Mouse (Mus musculus) limb, embryonic 12.5 days (tissue): ENCODE measurements around the gene Isx. TPM values are rescaled to one million over a fixed set of nuclear protein-coding genes. Genes with fewer than 3 reads are reported as not detected.

Experiments
- ATAC-seq: fragments of 200-750 bp; cut with Nextera tagmentation; 2 replicates; pipeline ENCODE4 v1.8.0; 2017; ENCODE audit warnings: low read depth, moderate TSS enrichment; ENCODE audit not compliant: insufficient number of reproducible peaks, insufficient read depth, low FRiP score, low TSS enrichment
- H3K27ac ChIP-seq: fragments of 300-500 bp; sonication (generic); 2 replicates; pipeline ENCODE4 v1.5.1; 2016; ENCODE audit warnings: mild to moderate bottlenecking, moderate library complexity
- H3K27me3 ChIP-seq: fragments of 300-500 bp; sonication (generic); 2 replicates; pipeline ENCODE4 v1.6.1; 2016; ENCODE audit warnings: mild to moderate bottlenecking, moderate library complexity
- H3K36me3 ChIP-seq: fragments of 300-500 bp; sonication (generic); 2 replicates; pipeline ENCODE4 v1.6.1; 2016; ENCODE audit warnings: mild to moderate bottlenecking, moderate library complexity
- H3K4me1 ChIP-seq: fragments of 300-500 bp; sonication (generic); replicated peaks from 2 replicates; pipeline ENCODE4 v1.6.1; 2016
- H3K4me2 ChIP-seq: fragments of 300-500 bp; sonication (generic); 2 replicates; pipeline ENCODE4 v1.6.1; 2016; ENCODE audit warnings: mild to moderate bottlenecking, moderate library complexity
- H3K4me3 ChIP-seq: fragments of 300-500 bp; sonication (generic); replicated peaks from 2 replicates; pipeline ENCODE4 v1.5.1; 2016; ENCODE audit warnings: mild to moderate bottlenecking
- H3K9ac ChIP-seq: fragments of 300-500 bp; sonication (generic); replicated peaks from 2 replicates; pipeline ENCODE4 v1.6.1; 2016; ENCODE audit warnings: mild to moderate bottlenecking, moderate library complexity
- H3K9me3 ChIP-seq: fragments of 300-500 bp; sonication (generic); 2 replicates; pipeline ENCODE4 v1.6.1; 2016; ENCODE audit warnings: mild to moderate bottlenecking, moderate library complexity
- WGBS: fragments of 180-500 bp; shearing (Covaris S2); methylation state at CpG from one replicate; pipeline ENCODE4 v1.1.7; 2016; 5-methylcytosine and 5-hydroxymethylcytosine counted together
- polyA plus RNA-seq: library from polyadenylated mRNA; unstranded; fragments of >200 nt; fragmentation: Nextera tagmentation; extraction: Ambion mirVana; gene quantifications from 2 replicates; pipeline ENCODE4 v1.2.1, GENCODE M21; 2016

Isx gene
- polyA plus RNA-seq: not detected in 2 replicates

DNA sequence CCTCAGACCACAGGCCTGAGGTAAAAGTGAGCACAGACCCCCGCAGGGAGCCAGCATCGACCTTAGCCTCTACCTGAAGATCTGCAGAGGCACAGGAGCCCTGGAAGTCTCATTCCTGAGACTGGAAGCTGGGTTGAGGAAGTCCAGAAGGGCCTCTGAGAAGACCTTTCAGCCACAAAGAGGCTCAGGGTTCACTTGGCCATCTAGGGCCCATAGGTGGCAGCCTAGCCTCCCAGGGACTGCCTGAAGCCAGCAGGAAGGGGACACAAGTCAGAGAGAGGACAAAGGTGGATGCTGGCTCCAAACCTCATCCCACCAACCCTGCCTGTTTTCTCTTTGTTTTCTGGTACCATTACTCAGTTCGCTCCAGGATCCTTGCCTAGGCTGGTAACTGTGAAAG, at the start of gene Isx:
Gene Isx, plus strand, starts transcription at position 234 of the 400 bp plus-strand sequence.
- H3K36me3 ChIP-seq: no peaks in the 10 kb centered on the region
- no peak within 1 kb of the TSS for H3K27ac ChIP-seq
- no peaks in the 10 kb centered on the region for H3K27me3 ChIP-seq
- H3K9ac ChIP-seq: no peak within 1 kb of the TSS
- peaks cover 7% of the 10 kb centered on the region; the same call in 1 of the 2 replicates for H3K4me1 ChIP-seq
- WGBS: 82% methylated on average over 3 of the region's 3 CpGs
- no peaks in the 10 kb centered on the region for H3K9me3 ChIP-seq
- no peak within 1 kb of the TSS for H3K4me3 ChIP-seq
- H3K4me2 ChIP-seq: no peak within 1 kb of the TSS
- no peak for ATAC-seq

GRCm38 (mm10) chr8:74827689-74828088, 45.3 kb upstream of the Isx start:
- no peak for ATAC-seq
- H3K9ac ChIP-seq: no peak overlapping the region
- no peaks in the 10 kb centered on the region for H3K4me1 ChIP-seq
- no peak overlapping the region for H3K4me3 ChIP-seq
- H3K36me3 ChIP-seq: no peaks in the 10 kb centered on the region
- H3K27ac ChIP-seq: no peak overlapping the region
- H3K9me3 ChIP-seq: no peaks in the 10 kb centered on the region
- WGBS: 50% methylated on average over 3 of the region's 3 CpGs
- no peaks in the 10 kb centered on the region for H3K27me3 ChIP-seq
- no peak overlapping the region for H3K4me2 ChIP-seq

DNA sequence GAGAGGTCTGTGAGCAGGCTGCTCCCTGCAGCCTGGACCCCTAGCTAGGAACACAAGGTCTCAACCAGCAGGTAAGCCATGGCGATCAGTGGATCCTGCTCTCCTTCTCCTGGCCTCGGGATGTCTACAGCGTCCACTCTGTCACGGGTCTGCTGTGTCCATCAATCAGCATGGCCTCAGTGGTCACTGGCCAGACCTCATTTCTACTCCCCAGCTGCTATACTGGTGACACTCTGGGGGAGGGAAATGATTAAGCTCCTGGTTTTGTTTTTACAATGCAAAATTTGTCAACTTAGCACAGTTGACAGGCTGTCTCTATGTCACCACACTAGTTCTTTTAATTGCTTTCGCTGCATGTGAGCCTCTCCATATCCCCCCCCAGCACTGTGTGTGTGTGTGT, 41.7 kb upstream of the Isx start:
- WGBS: 68% methylated on average over 5 of the region's 5 CpGs
- Histone ChIP-seq H3K4me3 (no peak overlapping the region), H3K9me3 (no peaks in the 10 kb centered on the region), H3K36me3 (no peaks in the 10 kb centered on the region), H3K4me2 (no peak overlapping the region), H3K4me1 (no peaks in the 10 kb centered on the region), H3K9ac (no peak overlapping the region), H3K27ac (no peak overlapping the region), H3K27me3 (no peaks in the 10 kb centered on the region)
- no peak for ATAC-seq

GRCm38 (mm10) chr8:74834246-74834645, 38.7 kb upstream of the Isx start:
- no peaks in the 10 kb centered on the region for H3K4me1 ChIP-seq
- H3K9me3 ChIP-seq: no peaks in the 10 kb centered on the region
- H3K4me2 ChIP-seq: no peak overlapping the region
- 57% methylated on average over 1 of the region's 1 CpGs for WGBS
- H3K27me3 ChIP-seq: no peaks in the 10 kb centered on the region
- no peak for ATAC-seq
- H3K27ac ChIP-seq: no peak overlapping the region
- no peak overlapping the region for H3K4me3 ChIP-seq
- no peaks in the 10 kb centered on the region for H3K36me3 ChIP-seq
- no peak overlapping the region for H3K9ac ChIP-seq

DNA sequence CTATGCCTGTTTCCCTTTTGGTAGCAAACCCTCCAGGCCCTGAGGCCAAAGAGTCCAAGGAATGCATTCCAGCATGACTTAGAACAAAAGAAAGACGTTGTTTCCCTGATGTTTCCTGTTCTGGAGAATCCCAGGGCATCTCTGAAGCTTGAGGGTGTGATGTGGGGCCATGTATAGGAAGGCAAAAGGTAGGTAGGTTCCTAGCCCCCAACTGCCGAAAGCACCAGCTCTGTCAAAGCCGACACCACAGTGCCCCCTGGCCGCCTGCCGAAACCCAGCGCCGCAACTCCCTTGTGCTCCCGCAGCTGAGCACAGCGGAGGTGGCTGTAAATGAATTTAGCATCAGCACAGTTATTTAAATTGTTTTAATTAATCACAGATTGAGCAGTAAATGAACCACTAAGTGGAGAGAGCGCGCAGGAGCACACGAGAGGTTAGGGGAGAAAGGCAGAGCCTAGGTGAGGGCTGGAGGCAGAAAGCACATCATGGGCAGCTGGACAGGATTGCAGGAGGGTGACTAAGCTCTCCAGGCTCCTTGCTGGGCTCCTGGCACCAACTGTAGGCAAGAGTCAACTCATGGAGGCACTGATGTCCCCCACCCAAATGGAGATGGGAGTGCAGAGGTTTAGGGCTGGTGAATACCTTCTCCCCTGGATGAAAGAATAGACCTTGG, 25.5 kb upstream of the Isx start:
- 15% methylated on average over 12 of the region's 12 CpGs for WGBS
- Histone ChIP-seq H3K27ac (no peak overlapping the region), H3K9ac (no peak overlapping the region)

DNA sequence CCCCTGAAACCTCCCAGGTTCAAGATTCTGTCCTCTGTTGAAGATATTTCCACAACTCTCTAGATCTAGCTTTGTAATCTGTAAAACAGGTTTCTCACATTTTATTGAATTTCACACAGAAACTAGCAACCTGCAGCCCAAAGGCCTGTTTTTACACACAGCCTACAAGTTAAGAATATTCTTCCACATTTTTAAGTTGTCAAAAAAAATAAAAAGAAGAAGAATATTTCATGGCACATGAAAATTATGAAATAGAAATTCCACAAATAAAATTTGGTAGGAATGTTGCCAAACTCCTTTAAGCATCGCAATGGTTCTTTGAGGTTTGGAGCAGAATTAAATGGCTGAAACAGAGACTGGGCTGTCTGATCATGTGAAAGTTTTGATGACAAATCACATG, 24.3 kb upstream of the Isx start:
- Histone ChIP-seq H3K9me3 (no peaks in the 10 kb centered on the region), H3K36me3 (no peaks in the 10 kb centered on the region), H3K27ac (no peak overlapping the region), H3K27me3 (no peaks in the 10 kb centered on the region; the same call in 1 of the 2 replicates), H3K9ac (no peak overlapping the region), H3K4me3 (no peak overlapping the region), H3K4me2 (no peak overlapping the region), H3K4me1 (no peaks in the 10 kb centered on the region)
- WGBS: 92% methylated on average over 1 of the region's 1 CpGs
- ATAC-seq: no peak

More for the DNA sequence above, 25.5 kb upstream of the Isx start:
- Histone ChIP-seq H3K36me3 (no peaks in the 10 kb centered on the region), H3K4me2 (no peak overlapping the region), H3K4me1 (no peaks in the 10 kb centered on the region), H3K9me3 (no peaks in the 10 kb centered on the region), H3K4me3 (no peak overlapping the region), H3K27me3 (no peaks in the 10 kb centered on the region; the same call in 1 of the 2 replicates)
- ATAC-seq: no peak

GRCm38 (mm10) chr8:74850971-74851370, 22.0 kb upstream of the Isx start:
- Histone ChIP-seq H3K4me2 (no peak overlapping the region), H3K27ac (no peak overlapping the region), H3K9me3 (no peaks in the 10 kb centered on the region), H3K27me3 (no peaks in the 10 kb centered on the region; the same call in 1 of the 2 replicates), H3K9ac (no peak overlapping the region), H3K4me3 (no peak overlapping the region), H3K36me3 (no peaks in the 10 kb centered on the region), H3K4me1 (no peaks in the 10 kb centered on the region)
- ATAC-seq: no peak

DNA sequence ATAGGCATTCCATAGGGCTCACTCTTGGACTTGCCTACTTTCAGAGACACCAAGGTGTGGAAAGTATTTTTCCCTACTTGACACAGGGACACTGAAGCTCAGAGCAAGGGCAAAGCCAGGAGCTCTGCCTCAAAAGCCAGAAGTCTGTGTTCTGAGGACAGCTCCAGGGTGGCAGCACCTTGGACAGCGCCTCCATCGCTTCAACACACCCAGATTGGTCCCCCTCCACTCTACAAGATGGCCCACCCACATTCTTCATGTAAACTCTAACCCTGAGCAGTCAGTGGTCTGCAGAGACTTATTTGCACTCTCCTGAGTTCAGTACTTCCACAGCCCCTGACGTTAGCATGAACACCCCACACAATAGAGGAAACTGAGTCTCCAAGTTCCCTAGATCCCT, 21.1 kb upstream of the Isx start:
- no peak overlapping the region for H3K4me2 ChIP-seq
- no peaks in the 10 kb centered on the region for H3K36me3 ChIP-seq
- 12% methylated on average over 3 of the region's 3 CpGs for WGBS
- H3K9ac ChIP-seq: no peak overlapping the region
- no peak overlapping the region for H3K27ac ChIP-seq
- H3K27me3 ChIP-seq: no peaks in the 10 kb centered on the region; the same call in 1 of the 2 replicates
- ATAC-seq: peak; percentile 45; the same call in 1 of the 2 replicates
- no peak overlapping the region for H3K4me3 ChIP-seq
- H3K9me3 ChIP-seq: no peaks in the 10 kb centered on the region
- H3K4me1 ChIP-seq: no peaks in the 10 kb centered on the region

GRCm38 (mm10) chr8:74853488-74853887, 19.5 kb upstream of the Isx start:
- 30% methylated on average over 5 of the region's 5 CpGs for WGBS
- H3K36me3 ChIP-seq: no peaks in the 10 kb centered on the region
- ATAC-seq: no peak
- no peak overlapping the region for H3K9ac ChIP-seq
- H3K4me1 ChIP-seq: no peaks in the 10 kb centered on the region
- H3K4me3 ChIP-seq: no peak overlapping the region
- H3K9me3 ChIP-seq: no peaks in the 10 kb centered on the region
- H3K4me2 ChIP-seq: no peak overlapping the region
- H3K27ac ChIP-seq: no peak overlapping the region
- no peaks in the 10 kb centered on the region for H3K27me3 ChIP-seq

- Histone ChIP-seq H3K4me2 (no peak overlapping the region), H3K27ac (no peak overlapping the region), H3K9me3 (no peaks in the 10 kb centered on the region), H3K27me3 (no peaks in the 10 kb centered on the region), H3K4me3 (no peak overlapping the region), H3K4me1 (no peaks in the 10 kb centered on the region), H3K36me3 (no peaks in the 10 kb centered on the region), H3K9ac (no peak overlapping the region)
- no peak for ATAC-seq
- 92% methylated on average over 4 of the region's 4 CpGs for WGBS
These were observed 18.2 kb upstream of the Isx start for GRCm38 (mm10) chr8:74854786-74855185.

GRCm38 (mm10) chr8:74855341-74855740, 17.6 kb upstream of the Isx start:
- Histone ChIP-seq H3K27me3 (no peaks in the 10 kb centered on the region), H3K4me3 (no peak overlapping the region), H3K4me2 (no peak overlapping the region), H3K36me3 (no peaks in the 10 kb centered on the region), H3K9ac (no peak overlapping the region), H3K27ac (no peak overlapping the region), H3K9me3 (no peaks in the 10 kb centered on the region), H3K4me1 (no peaks in the 10 kb centered on the region)
- ATAC-seq: no peak
- WGBS: 82% methylated on average over 3 of the region's 3 CpGs

- WGBS: 88% methylated on average over 4 of the region's 4 CpGs
- Histone ChIP-seq H3K36me3 (no peaks in the 10 kb centered on the region), H3K9me3 (no peaks in the 10 kb centered on the region), H3K4me1 (no peaks in the 10 kb centered on the region), H3K4me3 (no peak overlapping the region), H3K27ac (no peak overlapping the region), H3K4me2 (no peak overlapping the region), H3K9ac (no peak overlapping the region), H3K27me3 (no peaks in the 10 kb centered on the region)
- ATAC-seq: no peak
These were observed 13.7 kb upstream of the Isx start for GRCm38 (mm10) chr8:74859241-74859640.
